Mouse (Mus musculus) granulocyte monocyte progenitor cell, adult 5-6 weeks (primary cell): Measurements from ENCODE around the gene Coro1b. TPM values are rescaled to one million over a fixed set of nuclear protein-coding genes. Genes with fewer than 3 reads are reported as not detected.
A peak's percentile ranks its signal among the peaks of the same experiment; 100 is the strongest.

Experiments used
- ATAC-seq: replicated peaks from 2 replicates; pipeline ENCODE4 v1.8.0; 2016; ENCODE audit warnings: mild to moderate bottlenecking, moderate TSS enrichment, inconsistent platforms; ENCODE audit not compliant: poor library complexity, severe bottlenecking
- total RNA-seq, 2 experiments: library from RNA; stranded (forward) in 1 of 2; stranded (reverse) in 1 of 2; fragments of 200-712, 200-1000 nt in 1 of 2; fragments of >200 nt in 1 of 2; fragmentation: Nextera tagmentation in 1 of 2; gene quantifications; 2 replicates each; pipeline ENCODE4 v1.2.3; 2014 to 2017

Coro1b gene
- total RNA-seq, 2 experiments from 2014 or later: 73.2 to 234 TPM

DNA sequence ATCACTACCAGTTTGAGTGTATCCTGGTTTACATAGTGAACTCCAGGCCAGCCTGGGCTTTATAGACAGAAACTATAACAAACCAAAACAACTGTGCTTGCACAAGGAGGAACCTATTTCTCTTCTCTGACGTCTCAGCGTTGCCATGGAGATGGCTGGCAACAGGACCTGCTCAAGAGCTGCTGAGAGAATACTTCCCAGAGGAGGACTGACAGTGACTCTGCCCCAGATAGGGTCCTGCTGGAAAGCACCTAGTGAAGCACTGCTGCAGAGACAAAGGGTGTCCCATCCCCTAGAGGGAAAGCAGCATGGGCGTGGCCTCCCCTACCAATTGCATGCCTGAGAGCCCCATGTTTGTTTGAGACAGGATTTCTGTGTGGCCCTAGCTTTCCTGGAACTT is 33.5 kb downstream of the Coro1b start:
- peak; percentile 73 for ATAC-seq

DNA sequence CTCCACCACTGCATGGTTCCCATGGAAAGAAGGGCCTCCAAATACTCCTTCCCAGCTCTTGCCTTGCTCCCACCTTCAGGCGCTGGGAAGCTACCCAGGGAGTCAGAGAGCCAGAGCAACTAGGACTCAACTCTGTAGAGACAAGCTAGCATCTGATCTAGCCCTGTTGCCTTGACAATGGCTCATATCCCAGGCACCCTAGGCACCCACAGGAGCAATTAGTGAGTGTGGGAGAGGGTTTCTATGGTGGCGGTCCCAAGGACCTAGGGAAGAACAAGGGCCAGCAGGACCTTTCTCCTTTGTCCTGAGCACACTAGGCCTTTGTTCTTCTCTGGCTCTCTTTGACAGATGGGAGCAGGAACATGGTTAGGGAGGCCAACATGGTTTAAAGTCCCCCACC is 35.3 kb downstream of the Coro1b start:
- no peak for ATAC-seq

DNA sequence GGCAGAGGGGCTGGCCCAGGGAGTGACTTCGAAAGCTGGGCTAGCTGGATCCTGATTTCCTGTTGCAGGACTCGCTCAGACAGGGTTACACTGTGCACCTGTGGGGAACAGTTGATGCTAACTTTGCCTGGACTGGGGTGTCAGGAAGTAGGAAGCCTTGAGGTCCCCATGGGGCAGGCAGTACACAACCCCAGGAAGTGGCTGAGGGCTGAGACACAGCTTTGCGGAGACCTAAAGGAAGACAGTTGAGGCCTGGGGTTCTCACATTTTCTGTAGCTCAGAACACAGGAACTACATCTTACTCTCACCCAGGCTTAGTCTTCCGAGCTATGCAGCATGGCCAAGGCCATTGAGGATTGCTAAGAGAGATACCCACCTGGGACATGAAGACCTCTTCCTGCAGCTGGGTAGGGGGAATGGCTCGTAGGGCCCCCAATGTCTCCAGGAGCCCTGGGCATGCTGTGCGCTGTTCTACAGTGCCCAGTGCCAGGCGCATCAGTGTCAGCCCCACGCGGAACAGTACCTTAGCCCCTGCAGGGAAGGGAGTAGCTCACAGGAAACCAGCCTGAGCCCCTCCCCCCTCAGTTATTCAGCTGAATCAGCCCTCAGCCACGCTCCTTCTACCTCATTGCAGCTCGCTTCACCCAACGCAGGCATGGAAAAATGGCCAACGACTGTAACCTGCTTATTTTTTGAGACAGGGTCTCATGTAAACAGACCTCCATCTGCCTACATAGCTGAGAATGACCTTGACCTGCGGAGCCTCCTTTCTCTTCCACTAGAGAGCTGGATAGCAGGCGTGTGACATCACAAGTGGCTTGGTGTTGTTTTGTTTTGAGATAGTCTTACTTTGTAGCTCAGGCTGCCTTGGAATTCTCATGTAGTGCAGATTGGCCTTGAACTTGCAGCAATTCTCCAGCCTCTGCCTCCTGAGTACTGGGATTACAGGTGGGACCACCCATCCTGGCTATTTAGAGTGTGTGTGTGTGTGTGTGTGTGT is 36.9 kb downstream of the Coro1b start:
- ATAC-seq: peak; percentile 57

DNA sequence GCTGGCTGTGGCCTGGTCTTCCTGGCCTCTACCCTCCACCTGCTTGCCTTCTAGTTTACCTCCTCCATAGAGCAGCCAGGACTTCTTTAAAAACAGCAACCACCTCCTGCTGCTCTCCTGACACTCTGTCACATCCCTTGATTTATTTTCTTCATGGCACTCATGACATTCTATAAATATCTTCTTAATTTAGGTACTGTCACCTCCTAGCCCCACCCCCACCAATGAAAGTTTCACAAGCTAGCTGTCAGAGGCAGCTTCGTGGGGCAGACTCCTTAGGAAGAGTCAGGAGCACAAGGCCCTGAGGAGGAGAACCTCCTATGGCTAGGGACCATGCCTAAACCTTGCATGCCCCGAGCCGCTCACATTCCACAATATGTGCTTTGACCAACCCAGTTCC is 38.9 kb downstream of the Coro1b start:
- no peak for ATAC-seq

DNA sequence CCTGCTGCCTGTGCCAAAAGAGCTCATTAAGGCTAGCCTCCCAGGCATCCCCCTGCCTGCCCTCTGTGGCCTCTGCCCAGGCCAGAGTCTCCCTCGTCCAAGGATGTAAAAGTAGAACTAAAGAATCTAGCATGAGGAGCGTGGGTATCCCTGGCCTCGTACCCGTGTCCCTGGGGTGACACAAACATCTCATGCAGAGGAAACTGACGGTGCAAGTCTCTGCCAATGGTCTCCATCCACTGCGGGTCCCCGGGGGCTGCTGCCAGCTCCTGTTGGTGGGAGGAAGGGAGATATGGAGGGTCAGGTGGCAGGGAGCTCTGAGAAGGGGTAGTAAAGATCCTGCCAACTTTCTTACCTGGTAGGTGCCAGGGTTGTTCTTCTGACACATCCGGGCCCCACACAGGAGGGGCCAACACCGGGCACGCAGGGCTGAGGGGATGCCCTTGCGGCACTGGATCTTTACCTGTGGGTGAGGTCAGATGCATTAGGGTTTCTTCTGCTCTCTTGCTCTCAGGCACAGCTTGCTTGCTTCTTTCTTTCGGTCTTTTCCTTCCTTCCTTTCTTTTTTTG is 40.7 kb downstream of the Coro1b start:
- no peak for ATAC-seq

DNA sequence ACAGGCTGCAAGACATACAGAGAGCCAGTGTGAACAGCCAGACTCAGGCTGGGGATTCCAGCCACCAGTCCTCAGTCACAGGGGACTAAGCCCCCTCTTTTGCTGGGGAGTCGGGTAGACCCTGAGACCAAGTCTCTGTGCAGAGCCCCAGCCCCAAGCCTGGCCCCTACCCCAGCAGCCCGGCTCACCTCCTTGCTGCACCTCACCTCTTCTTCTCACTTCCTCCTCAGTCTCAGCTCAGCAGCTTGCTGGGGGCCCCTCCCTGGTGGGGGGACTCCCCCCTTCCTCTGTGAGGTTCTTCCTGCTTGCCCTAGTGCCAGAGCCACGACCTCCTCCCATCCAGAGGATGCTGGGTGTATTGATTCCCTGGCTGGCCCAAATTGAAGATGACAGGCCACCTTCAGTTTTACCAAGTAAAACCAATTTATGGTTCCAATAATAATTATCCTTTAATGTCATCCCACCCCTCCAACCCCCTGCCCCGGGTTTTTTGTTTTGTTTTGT is 42.5 kb downstream of the Coro1b start, which contains the start of gene Tbc1d10c:
Tbc1d10c (minus strand) TSS at position 454 of the 504 bp plus-strand sequence.
- ATAC-seq: peak; percentile 62

DNA sequence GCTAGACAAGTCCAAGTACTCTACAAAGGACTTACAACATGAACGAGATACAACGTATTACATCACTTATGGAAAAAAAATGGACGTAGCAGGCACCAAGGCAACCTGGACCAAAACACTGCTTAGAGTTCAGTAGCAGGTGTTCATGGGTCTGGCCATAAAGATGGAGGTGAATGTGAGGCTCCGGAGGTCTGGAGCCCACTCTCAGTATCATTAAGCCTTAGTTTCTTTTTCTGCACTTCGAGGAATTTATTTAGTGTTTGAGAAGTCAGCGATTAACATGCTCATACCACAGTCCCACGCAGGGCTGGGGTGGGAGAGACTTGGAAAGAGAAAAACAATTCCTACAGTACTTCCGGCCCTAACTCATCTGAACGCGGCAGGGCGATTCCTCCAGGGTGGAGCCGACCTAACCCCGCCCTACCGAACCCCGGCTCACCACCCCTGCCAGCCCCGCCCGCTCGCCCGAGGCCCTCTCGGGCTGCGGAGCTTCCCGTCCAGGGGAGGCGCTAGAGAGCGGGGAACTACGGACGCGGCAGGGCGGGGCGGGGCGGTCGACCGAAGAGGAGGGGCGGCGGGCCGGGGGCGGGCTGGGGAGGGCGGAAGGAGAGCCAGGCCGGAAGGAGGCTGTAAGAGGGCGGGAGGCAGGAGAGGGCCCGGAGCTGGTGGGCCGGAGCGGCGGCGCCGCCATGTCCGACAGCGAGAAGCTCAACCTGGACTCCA is 43.3 kb downstream of the Coro1b start, which contains the start of gene Ppp1ca:
Ppp1ca (plus strand) TSS at position 538 of the 723 bp plus-strand sequence.
- peak; percentile 88 for ATAC-seq

DNA sequence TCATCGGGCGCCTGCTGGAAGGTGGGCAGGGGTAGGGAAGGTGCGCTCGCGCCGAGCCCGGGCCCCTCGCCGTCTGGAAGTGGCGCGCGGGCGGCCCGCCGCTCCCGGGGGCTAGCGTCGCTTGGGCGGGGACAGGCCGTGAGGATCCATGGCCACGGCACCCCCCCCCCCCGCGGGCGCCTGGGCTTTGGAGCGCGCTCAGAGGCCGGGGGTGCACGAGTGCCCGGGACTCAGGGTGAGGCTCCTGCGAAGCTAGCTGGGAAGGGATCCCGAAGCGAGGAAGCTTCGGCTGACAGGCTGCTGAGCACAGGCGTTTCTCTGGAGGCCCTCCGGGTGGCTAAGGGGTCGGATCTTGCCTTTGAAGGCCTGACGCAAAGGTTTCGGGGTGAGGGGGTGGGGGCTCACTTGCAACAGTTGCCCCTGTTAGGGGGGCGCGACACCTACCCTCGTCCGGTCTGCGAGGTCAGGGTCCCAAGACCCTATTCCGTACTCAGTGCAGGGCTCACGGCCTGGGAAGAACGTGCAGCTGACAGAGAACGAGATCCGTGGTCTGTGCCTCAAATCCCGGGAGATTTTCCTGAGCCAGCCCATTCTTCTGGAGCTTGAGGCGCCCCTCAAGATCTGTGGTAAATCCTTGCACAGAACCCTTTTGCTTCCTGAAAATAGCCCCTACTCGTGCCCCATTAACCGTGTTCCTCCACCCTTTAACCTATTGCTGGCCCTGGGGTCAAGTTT is 44.0 kb downstream of the Coro1b start:
- ATAC-seq: no peak

DNA sequence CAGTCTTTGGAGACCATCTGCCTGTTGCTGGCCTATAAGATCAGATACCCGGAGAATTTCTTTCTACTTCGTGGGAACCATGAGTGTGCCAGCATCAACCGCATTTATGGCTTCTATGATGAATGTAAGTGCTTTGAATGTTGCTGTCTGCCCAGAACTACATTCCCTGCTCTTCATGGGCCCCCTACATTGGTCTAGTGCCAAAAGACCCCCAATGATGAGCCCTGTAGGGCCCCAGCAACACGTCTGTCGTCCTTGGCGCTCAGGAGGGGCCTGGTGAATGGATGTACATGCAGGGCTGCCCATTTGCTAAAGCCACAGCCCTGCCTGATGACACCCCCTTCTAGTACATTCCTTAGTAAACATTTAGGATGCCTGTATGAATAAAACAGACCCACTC is 44.7 kb downstream of the Coro1b start:
- no peak for ATAC-seq

DNA sequence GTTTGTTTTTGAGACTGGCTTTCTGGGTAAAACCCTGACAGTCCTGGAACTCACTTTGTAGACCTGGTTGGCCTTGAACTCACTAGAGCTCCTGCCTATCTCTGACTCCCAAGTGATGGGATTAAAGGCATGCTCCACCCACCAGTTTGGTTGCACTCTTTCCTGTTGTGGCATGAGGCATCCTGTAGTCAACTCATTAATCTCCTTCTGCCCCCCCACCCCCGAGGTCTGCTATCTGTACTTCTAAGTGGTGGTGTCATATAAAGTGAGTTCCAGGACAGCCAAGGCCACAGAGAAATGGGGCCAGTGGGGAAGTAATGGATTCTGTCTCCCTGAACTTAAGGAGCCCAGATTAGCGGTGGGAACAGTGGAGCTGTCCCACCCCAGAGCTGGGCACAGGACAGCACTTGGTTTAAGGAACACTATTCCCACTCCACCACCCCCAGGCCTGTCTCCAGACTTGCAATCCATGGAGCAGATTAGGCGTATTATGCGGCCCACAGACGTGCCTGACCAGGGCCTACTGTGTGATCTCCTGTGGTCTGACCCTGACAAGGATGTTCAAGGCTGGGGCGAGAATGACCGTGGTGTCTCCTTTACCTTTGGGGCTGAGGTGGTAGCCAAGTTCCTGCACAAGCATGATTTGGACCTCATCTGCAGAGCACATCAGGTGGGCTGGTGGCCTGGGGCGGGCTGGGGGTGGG is 45.8 kb downstream of the Coro1b start:
- ATAC-seq: no peak

DNA sequence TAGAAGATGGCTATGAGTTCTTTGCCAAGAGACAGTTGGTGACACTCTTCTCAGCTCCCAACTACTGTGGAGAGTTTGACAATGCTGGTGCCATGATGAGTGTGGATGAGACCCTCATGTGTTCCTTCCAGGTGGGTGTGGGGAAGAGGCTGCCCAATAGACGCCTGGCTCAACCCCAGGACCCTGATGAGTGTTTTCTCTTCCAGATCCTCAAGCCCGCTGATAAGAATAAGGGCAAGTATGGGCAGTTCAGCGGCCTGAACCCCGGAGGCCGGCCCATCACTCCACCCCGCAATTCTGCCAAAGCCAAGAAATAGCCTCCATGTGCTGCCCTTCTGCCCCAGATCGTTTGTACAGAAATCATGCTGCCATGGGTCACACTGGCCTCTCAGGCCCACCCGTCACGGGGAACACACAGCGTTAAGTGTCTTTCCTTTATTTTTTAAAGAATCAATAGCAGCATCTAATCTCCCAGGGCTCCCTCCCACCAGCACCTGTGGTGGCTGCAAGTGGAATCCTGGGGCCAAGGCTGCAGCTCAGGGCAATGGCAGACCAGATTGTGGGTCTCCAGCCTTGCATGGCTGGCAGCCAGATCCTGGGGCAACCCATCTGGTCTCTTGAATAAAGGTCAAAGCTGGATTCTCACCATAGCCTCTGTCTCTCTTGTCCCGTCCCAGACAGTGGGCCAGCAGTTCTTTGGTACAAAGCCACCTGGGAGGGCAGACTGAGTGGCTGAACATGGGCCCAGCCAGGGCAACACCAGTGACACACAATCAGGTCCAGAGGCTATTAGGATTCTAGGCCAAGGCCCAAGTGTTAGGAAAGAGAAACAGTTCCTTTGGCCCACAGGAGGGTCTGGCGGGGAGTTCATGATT is 46.6 kb downstream of the Coro1b start:
- no peak for ATAC-seq

DNA sequence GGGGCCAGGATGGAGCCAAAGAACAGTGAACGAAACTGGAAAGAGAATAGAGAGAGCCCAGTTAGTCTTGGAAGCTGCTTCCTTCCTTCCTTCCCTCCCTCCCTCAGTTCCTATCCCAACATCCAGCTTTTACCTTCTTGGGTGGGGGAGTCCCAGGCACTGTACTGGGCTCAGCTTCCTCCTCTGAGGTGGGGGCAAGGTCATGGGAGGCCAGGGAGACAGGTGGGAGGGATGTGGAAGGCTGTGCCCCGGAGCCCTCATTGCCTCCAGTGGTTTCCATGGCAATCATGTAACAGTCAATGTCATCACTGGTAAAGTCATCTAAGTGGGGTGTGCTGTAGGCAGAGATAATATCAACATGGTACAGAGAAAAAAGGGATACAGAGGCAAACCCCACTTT is 47.6 kb downstream of the Coro1b start:
- ATAC-seq: no peak

DNA sequence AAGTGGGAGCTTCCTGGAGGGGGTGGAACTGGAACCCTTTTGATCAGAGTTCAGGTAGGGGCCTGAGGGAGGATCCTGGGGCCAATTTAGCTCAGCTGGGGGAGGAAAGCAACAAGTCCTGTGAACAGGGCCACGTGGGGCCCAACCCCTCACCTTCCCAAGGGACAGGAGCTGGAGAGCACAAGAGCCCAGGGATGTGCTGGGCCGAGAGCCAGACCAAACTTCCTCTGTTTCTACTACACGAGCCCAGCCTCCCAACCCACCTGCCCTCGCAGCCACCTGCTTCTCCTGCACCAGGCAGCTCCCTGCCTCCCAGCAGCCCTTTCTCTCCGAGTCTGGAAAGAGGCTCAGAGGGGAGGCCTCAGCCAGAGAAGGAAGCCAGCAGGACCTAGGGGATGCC is 48.1 kb downstream of the Coro1b start:
- ATAC-seq: no peak

DNA sequence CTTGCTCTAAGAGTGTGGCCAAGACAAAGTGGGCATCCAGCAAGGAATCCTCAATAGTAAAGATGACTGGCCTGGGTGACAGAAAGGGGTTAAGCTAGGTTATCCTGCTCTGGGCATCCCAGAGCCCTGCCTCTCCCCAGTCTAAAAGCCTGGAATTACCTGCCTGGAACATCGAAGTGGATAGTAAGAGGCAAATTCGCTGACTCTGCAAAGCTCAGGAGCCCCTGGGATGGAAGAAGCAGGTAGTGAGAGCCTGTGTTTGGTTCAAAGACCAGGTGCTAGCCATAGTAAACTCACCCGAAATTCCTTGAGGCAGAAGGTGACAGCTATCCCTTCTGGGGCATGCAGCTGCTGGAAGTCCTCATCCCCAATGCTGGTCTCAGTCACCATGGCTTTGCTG is 48.8 kb downstream of the Coro1b start:
- ATAC-seq: no peak

DNA sequence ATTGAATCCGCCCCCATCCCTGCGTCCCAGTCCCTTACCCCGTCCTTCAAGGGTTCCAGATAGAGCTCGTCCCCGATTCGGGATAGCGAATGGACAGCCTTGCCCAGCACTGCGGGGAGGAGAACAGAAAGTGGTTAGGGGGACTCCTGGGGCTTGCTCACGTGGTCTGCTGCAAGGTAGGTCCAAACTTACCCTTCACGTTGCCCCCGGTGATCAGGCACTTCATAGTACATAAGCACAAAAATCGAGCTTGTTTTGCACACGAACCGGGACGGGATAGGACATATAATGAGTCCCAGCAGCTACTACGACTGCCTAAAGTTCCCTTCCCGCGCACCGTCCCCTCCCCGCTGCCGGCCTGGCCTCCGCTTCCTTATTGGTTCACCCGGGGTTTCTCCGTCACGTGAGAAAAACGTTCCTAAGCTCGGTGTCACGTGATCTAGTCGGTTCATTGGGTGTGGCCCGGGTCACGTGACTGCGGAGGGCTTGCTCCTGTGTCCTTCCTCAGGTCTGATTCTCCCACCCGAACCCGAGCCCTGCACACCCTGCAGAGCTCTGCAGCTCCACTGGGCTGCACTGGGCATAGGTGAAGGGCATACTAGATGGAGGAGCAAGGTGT is 53.0 kb downstream of the Coro1b start, which contains the start of gene Rad9a:
Rad9a (minus strand) TSS at position 372 of the 619 bp plus-strand sequence.
- ATAC-seq: peak; percentile 79

DNA sequence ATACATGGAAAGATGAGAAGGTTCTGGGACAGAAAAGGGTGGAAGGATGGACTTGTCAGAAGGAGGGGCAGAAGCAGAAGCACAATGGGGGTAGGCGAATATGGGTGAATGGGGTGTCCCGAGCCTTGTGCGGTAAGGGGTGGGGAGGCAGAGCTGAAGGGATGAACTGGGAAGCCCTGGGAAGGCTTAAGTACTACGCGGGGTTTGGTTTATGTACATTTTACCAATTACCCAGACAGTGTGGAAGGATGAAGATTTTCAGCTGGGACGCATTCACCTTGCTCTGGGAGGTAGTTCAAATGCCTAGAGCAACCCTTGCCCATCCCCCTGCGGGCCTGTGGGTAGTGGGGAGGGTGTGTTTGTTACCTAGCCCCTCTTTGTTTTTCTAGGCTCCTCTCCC is 53.7 kb downstream of the Coro1b start:
- ATAC-seq: no peak

DNA sequence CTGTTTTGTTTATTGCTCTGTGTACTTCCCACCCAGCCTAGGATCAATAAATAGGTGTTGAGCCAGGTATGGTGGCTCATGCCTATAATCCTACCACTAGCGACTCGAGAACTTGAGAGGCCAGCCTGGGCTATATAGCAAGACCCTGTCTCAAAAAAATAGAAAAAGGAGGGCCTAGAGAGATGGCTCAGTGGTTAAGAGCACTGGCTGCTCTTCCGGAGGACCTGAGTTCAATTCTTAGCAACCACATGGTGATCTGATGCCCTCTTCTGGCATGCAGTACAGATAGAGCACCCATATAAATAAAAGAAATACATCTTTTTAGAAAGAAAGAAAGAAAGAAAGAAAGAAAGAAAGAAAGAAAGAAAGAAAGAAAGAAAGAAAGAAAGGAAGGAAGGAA is 54.7 kb downstream of the Coro1b start:
- ATAC-seq: no peak
